Mouse (Mus musculus) erythroblast, embryonic 14.5 days (primary cell): ENCODE data around the gene Dpysl5.

Source experiments
- GATA1 ChIP-seq: IDR thresholded peaks from 2 replicates; pipeline ENCODE4 v1.6.1; 2012; ENCODE audit warnings: low read length, inconsistent platforms, mixed read lengths
- TAL1 ChIP-seq: IDR thresholded peaks from 3 replicates; pipeline ENCODE4 v1.6.1; 2012; ENCODE audit warnings: low read length, inconsistent platforms, mixed read lengths

- TF ChIP-seq TAL1 (no peak), GATA1 (no peak)
Measured at GRCm38 (mm10) chr5:30780699-30781098, 69.3 kb downstream of the Dpysl5 start.
